Mouse (Mus musculus): ENCODE results near the gene Wbp4.
"Not testable (repeated sequence)": the region's sequence is repeated elsewhere in the genome, so short reads cannot be mapped to it uniquely, and the experiment has no call there.

Gene Wbp4

GRCm38 (mm10) chr14:79451681-79452590, 29.4 kb downstream of the Wbp4 start, which contains the start of gene Kbtbd6:
Kbtbd6 (plus strand) TSS chr14:79451835.
- peak; percentile 74 for DNase-seq

DNA sequence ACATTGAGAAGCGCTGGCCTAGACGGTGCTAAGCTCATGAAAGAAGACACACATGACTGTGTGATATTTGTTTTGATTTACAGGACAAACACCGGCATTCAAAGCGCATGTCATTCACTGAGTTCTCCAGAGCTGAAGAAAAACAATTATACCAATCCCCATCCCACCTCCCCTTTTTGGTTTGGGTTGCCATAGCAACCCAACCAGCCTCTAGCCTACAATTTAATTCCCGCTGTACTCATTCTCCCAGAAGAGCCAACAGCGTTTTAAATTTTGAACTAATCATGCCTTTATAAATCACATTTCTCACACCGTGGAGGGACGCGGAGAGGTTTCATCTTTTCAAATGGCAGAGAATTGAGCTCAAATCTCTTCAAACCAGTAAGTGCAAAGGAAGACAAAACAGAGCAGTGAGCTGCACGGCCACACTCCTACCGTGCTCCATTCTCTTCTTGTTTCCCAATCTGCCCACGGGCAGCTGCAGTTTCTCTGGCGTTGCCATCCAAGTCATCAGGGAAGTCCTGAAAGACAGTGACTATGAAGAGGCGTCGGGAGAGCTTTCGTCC, 36.2 kb downstream of the Wbp4 start:
- DNase-seq, result peak; percentile 24

DNA sequence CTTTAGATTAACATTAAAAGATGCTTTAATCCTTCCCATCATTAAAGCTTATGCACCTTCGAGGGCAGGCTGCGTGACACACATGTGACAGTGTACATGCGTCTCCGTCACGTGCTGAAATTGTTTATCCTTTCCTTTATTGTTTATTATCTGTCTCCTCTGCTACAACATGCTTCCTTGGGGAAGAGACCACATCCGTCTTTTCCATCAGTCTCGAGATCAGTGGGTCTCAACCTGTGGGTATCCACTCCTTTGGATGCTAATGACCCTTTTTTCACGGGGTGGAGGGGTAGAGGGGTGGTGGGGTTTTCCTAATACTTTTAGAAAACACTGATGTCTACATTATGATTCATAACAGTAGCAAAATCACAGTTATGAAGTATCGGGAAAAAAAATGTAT, 36.7 kb downstream of the Wbp4 start:
- no peak for DNase-seq

DNA sequence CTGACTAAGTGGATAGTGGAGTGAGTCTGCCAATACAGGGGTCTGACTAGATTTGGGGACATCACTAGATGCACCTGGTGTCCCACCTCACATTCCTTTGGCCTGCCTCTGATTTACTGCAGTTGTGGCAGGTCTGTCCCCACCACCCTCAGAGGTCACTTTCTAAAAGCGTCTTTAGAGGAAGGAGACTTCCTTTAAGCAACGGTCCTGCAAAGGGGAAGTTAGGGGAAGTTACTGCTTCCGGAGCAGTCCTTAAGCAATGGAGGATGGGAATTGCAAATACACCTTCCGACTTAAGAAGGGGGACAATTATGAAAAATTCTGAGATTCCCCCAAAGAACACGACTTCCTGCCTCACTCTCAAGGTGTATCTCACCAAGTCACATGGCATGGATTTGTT, 39.9 kb downstream of the Wbp4 start:
- no peak for DNase-seq

- DNase-seq, result no peak
Measured at GRCm38 (mm10) chr14:79440655-79441054, 40.7 kb downstream of the Wbp4 start.

GRCm38 (mm10) chr14:79434068-79434467, 47.3 kb downstream of the Wbp4 start:
- no peak for DNase-seq

GRCm38 (mm10) chr14:79426730-79427365, 54.5 kb downstream of the Wbp4 start:
- not testable (repeated sequence) for DNase-seq

GRCm38 (mm10) chr14:79425979-79426729, 55.2 kb downstream of the Wbp4 start, which contains the start of gene Kbtbd7:
Kbtbd7 (plus strand) TSS chr14:79426511.
- peak; percentile 93 for DNase-seq

DNA sequence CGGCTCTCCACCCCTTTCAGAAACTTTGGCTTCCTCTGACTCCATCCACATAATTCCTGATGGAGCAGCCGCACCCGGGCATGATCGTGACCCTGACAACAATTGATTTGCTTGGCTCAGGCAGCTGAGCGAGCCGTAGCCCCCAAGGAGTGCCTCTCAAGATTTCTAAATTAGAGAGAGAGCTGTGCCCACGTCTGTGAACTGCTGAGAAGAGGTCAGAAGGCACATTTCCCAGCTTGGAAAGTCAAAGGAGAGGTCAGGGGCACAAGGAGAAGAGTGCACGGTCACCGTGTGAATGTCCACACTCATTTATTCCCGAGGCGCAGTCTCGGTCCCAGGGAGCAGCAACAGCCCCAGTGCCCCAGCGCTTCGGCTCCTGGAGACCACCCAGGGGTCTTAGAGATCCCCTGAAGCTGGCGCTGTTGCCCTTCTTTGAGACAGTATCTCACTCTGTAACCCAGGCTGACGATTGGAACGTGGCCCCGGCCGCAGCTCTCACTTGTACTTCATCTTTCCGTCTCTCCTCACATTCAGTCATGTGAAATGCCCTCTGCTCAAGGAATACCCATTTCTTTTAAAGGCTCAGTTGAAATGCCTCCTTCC, 61.1 kb downstream of the Wbp4 start:
- no peak for DNase-seq

DNA sequence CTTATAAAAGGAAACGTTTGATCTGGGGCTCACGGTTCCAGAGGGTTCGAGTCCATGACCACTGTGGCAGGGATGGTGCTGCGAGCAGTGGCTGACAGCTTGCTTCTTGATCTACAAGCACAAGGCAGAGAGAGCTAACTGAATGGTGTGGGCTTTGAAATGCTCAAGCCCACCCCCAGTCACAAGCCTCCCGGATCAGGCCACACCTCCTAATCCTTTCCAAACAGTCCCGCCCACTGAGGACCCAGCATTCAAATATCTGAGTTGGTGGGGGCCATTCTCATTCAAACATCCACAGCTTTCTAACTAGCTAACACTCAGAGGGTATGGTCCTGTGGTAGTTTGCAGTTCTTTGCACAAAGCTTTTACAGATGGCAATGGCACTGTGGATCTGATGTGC, 68.2 kb downstream of the Wbp4 start:
- DNase-seq, result no peak

DNA sequence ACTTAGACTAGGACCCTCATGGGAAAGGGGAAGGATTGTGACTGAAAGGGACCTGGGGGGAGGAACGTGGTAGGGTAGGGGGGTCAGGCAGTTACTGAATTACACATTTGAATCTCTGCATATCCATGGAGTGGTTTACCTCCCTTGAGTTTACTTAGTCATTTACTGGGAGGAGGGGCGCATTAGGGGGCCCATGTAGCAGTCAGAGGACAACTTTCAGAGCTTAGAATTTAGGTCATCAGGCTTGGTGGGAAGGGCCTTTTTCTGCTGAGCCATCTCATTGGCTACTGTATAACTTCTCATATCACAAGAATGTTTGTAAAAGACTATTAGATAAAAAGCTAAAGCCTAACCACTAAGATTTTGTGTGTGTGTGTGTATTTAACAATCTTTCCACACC, 70.7 kb downstream of the Wbp4 start:
- no peak for DNase-seq

All from right cerebral cortex, postnatal 25 days (tissue).